Mouse (Mus musculus) CD4-positive naive resting alpha-beta T cell, adult 57 days (primary cell): ENCODE data around the gene Man2a1. TPM values are rescaled to one million over a fixed set of nuclear protein-coding genes. Genes with fewer than 3 reads are reported as not detected.

Experiments used
- total RNA-seq: library from RNA; stranded (reverse); gene quantifications from one replicate; pipeline ENCODE4 v1.2.4, GENCODE M21; 2023

Man2a1 gene
- total RNA-seq, result 40.1 TPM

DNA sequence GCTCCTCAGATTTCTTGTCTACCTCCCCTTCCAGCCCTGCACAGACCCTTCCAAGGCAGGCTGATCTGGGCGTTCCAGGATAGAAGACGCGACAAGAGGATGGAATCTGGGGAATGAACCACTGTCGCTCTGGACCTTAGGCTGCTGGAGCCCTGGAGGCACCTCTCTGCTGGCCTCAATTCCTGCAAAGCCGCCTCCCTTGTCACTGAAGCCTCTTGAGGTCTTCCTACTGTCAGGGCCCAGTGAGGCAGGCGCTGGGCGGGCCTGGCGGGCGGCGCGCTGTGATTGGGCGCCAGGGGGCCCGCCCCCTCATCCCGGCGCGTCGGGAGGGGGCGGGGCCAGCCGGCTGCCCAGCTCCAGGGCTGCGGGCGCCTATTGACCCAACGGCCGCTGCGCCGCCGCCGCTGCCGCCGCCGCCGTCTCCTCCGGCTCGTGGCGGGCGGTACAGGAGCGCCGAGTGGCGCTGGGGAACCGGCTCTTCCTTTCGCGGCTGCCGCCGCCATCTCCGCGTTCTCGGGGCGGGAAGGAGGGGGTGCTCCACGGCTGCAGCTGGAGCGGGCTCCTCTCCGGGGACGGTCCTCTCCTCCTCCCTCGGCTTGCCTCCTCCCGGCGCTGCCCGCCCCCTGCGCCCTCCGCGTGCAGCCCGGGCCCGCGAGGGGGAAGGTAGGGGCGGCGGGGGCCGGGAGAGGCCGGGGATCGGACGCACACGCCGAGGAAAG is at the start of gene Man2a1:
Man2a1 (plus strand) TSS at position 365 of the 719 bp plus-strand sequence.

Other genes starting within 250 kb of the Man2a1 start
- gene 4930583I09Rik, start 235.3 kb downstream of the Man2a1 start, total RNA-seq, result not detected